Mouse (Mus musculus): Measurements from ENCODE around the gene Cyp51. TPM values are rescaled to one million over a fixed set of nuclear protein-coding genes. Genes with fewer than 3 reads are reported as not detected.
"Not testable (repeated sequence)": the region's sequence is repeated elsewhere in the genome, so short reads cannot be mapped to it uniquely, and the experiment has no call there.

Cyp51 gene
- polyA plus RNA-seq (2012; fragmentation: generic; extraction: Trizol) = 108 TPM

GRCm38 (mm10) chr5:4104341-4105040 lies at the start of gene Cyp51:
Gene Cyp51 (minus strand): TSS chr5:4104746.
- H3ac ChIP-seq (ENCODE audit: control insufficient read depth, insufficient read length) = peak within 1 kb of the TSS; percentile 77
- peaks cover 41% of the 10 kb centered on the region for H3K79me2 ChIP-seq (ENCODE audit: control insufficient read depth, insufficient read depth)
- H3K4me3 ChIP-seq = peak within 1 kb of the TSS; percentile 92
- no peaks in the 10 kb centered on the region for H3K27me3 ChIP-seq (ENCODE audit: control insufficient read depth, insufficient read depth, insufficient read length)
- peaks cover 29% of the 10 kb centered on the region for H3K36me3 ChIP-seq (ENCODE audit: control insufficient read depth, insufficient read depth)
- TF ChIP-seq MYOG (IDR thresholded peaks at IDR 0.05; ENCODE audit: control insufficient read depth in 1 of 3, insufficient read depth in 1 of 3, insufficient read length in 2 of 3, low read depth in 2 of 3) = no peak
- peak; percentile 52 for TF ChIP-seq POLR2A (IDR thresholded peaks at IDR 0.05; ENCODE audit: insufficient read length, low read depth)
- no peak for TF ChIP-seq MYOD1 (IDR thresholded peaks at IDR 0.05; ENCODE audit: control insufficient read depth in 1 of 3, insufficient read length in 2 of 3, low read depth in 2 of 3)
- 0 out of 2 replicates have a peak, but pooled peaks have one; percentile 10 for TF ChIP-seq CEBPB (IDR thresholded peaks at IDR 0.05; ENCODE audit: insufficient read depth, poor library complexity, severe bottlenecking)
- TF ChIP-seq POLR2AphosphoS2 (IDR thresholded peaks at IDR 0.05; ENCODE audit: insufficient read length, low read depth) = peak; percentile 73
- TF ChIP-seq USF1 (IDR thresholded peaks at IDR 0.05; ENCODE audit: low read depth) = no peak
- TF ChIP-seq TCF3 (IDR thresholded peaks at IDR 0.05; ENCODE audit: insufficient read length, low read depth) = no peak
- TF ChIP-seq TCF12 (IDR thresholded peaks at IDR 0.05; ENCODE audit: insufficient read depth, poor library complexity, severe bottlenecking) = no peak
- no peak for TF ChIP-seq E2F4 (IDR thresholded peaks at IDR 0.05; ENCODE audit: insufficient read depth)
- TF ChIP-seq SRF (IDR thresholded peaks at IDR 0.05; ENCODE audit: control insufficient read depth, insufficient read length, low read depth) = no peak
- no peak for TF ChIP-seq MAX (IDR thresholded peaks at IDR 0.05; ENCODE audit: low read depth)
- peak; percentile 74 for TF ChIP-seq REST (IDR thresholded peaks at IDR 0.05; ENCODE audit: insufficient read depth, insufficient read length)
- peak within 1 kb of the TSS; percentile 89 for H3K4me2 ChIP-seq (ENCODE audit: low read depth)

- TF ChIP-seq CEBPB (IDR thresholded peaks at IDR 0.05; ENCODE audit: insufficient read depth, poor library complexity, severe bottlenecking) = no peak
- TF ChIP-seq USF1 (IDR thresholded peaks at IDR 0.05; ENCODE audit: low read depth) = no peak
- TF ChIP-seq E2F4 (IDR thresholded peaks at IDR 0.05; ENCODE audit: insufficient read depth) = no peak
- TF ChIP-seq MAX (IDR thresholded peaks at IDR 0.05; ENCODE audit: low read depth) = no peak
- TF ChIP-seq TCF3 (IDR thresholded peaks at IDR 0.05; ENCODE audit: insufficient read length, low read depth) = no peak
- no peak for TF ChIP-seq POLR2AphosphoS2 (IDR thresholded peaks at IDR 0.05; ENCODE audit: insufficient read length, low read depth)
- TF ChIP-seq SRF (IDR thresholded peaks at IDR 0.05; ENCODE audit: control insufficient read depth, insufficient read length, low read depth) = no peak
- TF ChIP-seq MYOD1 (IDR thresholded peaks at IDR 0.05; ENCODE audit: control insufficient read depth in 1 of 3, insufficient read length in 2 of 3, low read depth in 2 of 3) = no peak
- TF ChIP-seq POLR2A (IDR thresholded peaks at IDR 0.05; ENCODE audit: insufficient read length, low read depth) = no peak
- TF ChIP-seq REST (IDR thresholded peaks at IDR 0.05; ENCODE audit: insufficient read depth, insufficient read length) = no peak
- no peak for TF ChIP-seq TCF12 (IDR thresholded peaks at IDR 0.05; ENCODE audit: insufficient read depth, poor library complexity, severe bottlenecking)
- no peak for TF ChIP-seq MYOG (IDR thresholded peaks at IDR 0.05; ENCODE audit: control insufficient read depth in 1 of 3, insufficient read depth in 1 of 3, insufficient read length in 2 of 3, low read depth in 2 of 3)
- no peaks in the 10 kb centered on the region for H3K27me3 ChIP-seq (ENCODE audit: control insufficient read depth, insufficient read depth, insufficient read length)
- no peak overlapping the region for H3ac ChIP-seq (ENCODE audit: control insufficient read depth, insufficient read length)
- no peaks in the 10 kb centered on the region for H3K79me2 ChIP-seq (ENCODE audit: control insufficient read depth, insufficient read depth)
- H3K36me3 ChIP-seq (ENCODE audit: control insufficient read depth, insufficient read depth) = no peaks in the 10 kb centered on the region
- H3K4me3 ChIP-seq = no peak overlapping the region
- H3K4me2 ChIP-seq (ENCODE audit: low read depth) = no peak overlapping the region
Measured at GRCm38 (mm10) chr5:4112570-4113098, 8.1 kb upstream of the Cyp51 start.

GRCm38 (mm10) chr5:4107056-4107455 lies 2.5 kb upstream of the Cyp51 start:
- H3K27me3 ChIP-seq (ENCODE audit: control insufficient read depth, insufficient read depth, insufficient read length); H3K4me2 ChIP-seq (ENCODE audit: low read depth); H3ac ChIP-seq (ENCODE audit: control insufficient read depth, insufficient read length); H3K36me3 ChIP-seq (ENCODE audit: control insufficient read depth, insufficient read depth); H3K4me3 ChIP-seq: not testable (repeated sequence)
- H3K79me2 ChIP-seq (ENCODE audit: control insufficient read depth, insufficient read depth) = peaks cover 18% of the 10 kb centered on the region

- TF ChIP-seq TCF3 (IDR thresholded peaks at IDR 0.05; ENCODE audit: insufficient read length, low read depth) (no peak), TCF12 (IDR thresholded peaks at IDR 0.05; ENCODE audit: insufficient read depth, poor library complexity, severe bottlenecking) (no peak), USF1 (IDR thresholded peaks at IDR 0.05; ENCODE audit: low read depth) (no peak), MYOD1 (IDR thresholded peaks at IDR 0.05; ENCODE audit: control insufficient read depth in 1 of 3, insufficient read length in 2 of 3, low read depth in 2 of 3) (no peak), SRF (IDR thresholded peaks at IDR 0.05; ENCODE audit: control insufficient read depth, insufficient read length, low read depth) (no peak), REST (IDR thresholded peaks at IDR 0.05; ENCODE audit: insufficient read depth, insufficient read length) (no peak), E2F4 (IDR thresholded peaks at IDR 0.05; ENCODE audit: insufficient read depth) (no peak), POLR2A (IDR thresholded peaks at IDR 0.05; ENCODE audit: insufficient read length, low read depth) (no peak), MYOG (IDR thresholded peaks at IDR 0.05; ENCODE audit: control insufficient read depth in 1 of 3, insufficient read depth in 1 of 3, insufficient read length in 2 of 3, low read depth in 2 of 3) (no peak), CEBPB (IDR thresholded peaks at IDR 0.05; ENCODE audit: insufficient read depth, poor library complexity, severe bottlenecking) (no peak), MAX (IDR thresholded peaks at IDR 0.05; ENCODE audit: low read depth) (no peak), POLR2AphosphoS2 (IDR thresholded peaks at IDR 0.05; ENCODE audit: insufficient read length, low read depth) (no peak)
- no peak overlapping the region for H3K4me2 ChIP-seq (ENCODE audit: low read depth)
- peaks cover 17% of the 10 kb centered on the region for H3K36me3 ChIP-seq (ENCODE audit: control insufficient read depth, insufficient read depth)
- H3ac ChIP-seq (ENCODE audit: control insufficient read depth, insufficient read length) = no peak overlapping the region
- no peak overlapping the region for H3K4me3 ChIP-seq
- H3K79me2 ChIP-seq (ENCODE audit: control insufficient read depth, insufficient read depth) = peaks cover 31% of the 10 kb centered on the region
- H3K27me3 ChIP-seq (ENCODE audit: control insufficient read depth, insufficient read depth, insufficient read length) = no peaks in the 10 kb centered on the region
Measured at GRCm38 (mm10) chr5:4105651-4106186, 1.2 kb upstream of the Cyp51 start.
